In the genomic region with DNA sequence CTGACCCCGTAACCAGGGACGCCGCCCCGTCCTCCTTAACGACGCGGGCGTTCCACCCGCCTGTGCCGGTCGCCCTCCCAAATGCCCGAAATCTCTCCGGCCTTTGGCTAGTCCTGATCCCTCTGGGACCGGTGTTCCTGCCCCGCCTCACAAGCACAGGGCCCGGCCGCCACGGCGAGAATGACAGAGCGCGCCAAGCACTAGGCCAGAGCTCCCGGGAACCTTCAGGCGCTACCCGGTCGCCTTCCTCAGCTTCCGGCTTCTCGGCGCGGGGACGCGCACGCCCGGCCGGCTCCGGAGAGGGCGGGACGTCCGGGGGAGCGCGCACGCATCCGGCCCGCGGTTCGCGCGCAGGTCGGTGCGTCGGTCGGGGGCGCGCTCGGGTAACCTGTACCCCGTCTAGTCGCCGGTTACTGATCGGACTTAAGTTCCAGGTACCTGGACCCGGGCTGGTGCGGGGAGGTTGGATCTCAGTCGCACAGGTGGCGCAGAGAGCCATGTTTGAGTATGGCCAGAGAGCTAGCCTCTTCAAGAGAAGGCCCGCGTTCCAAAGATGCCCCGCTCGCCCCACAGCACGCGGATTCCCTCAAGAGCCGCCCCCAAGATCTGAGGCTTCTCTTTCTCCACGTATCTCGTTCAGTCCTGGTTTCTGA, we compare ENCODE assay signal across 8 mouse cellular contexts. TPM values are rescaled to one million over a fixed set of nuclear protein-coding genes. Genes with fewer than 3 reads are reported as not detected.
DNase-seq lines count a peak whose midpoint lies in the region; ATAC-seq lines count a peak whose summit lies in the region.

A gene (plus strand): TSS at position 41 of the 653 bp plus-strand sequence.

- DNase-seq in NIH3T3 (ENCODE audit: low read depth), result peak; percentile 95
- DNase-seq in cerebellum, postnatal 10 days, result peak; percentile 95 to 97
- DNase-seq in frontal cortex, postnatal 14 days (ENCODE audit: low spot score in 2 of 2), result peak; percentile 82
- DNase-seq in layer of hippocampus, postnatal 25 days (ENCODE audit: extremely low spot score in 1 of 2, low spot score in 1 of 2), result peak; percentile 84 to 87
- peak; percentile 91 for DNase-seq in lung, postnatal 25 days (ENCODE audit: low spot score)
- peak; percentile 89 for DNase-seq in retina, embryonic 14.5 days (ENCODE audit: low spot score)
- DNase-seq in thymus, postnatal 4 days, result peak; percentile 97

- H3K36me3 ChIP-seq in hindbrain, embryonic 13.5 days, result 0 out of 2 replicates have a peak, but pooled peaks cover 3% of the 10 kb centered on the region

- H3K27me3 ChIP-seq in hindbrain, embryonic 13.5 days, result no peaks in the 10 kb centered on the region

- under 1% methylated on average over 66 of the region's 71 CpGs for WGBS in hindbrain, embryonic 13.5 days

- H3K4me1 ChIP-seq in hindbrain, embryonic 13.5 days (replicated peaks), result peaks cover 11% of the 10 kb centered on the region

- peak within 1 kb of the TSS; percentile 90 for H3K9ac ChIP-seq in hindbrain, embryonic 13.5 days

- H3K4me2 ChIP-seq in hindbrain, embryonic 13.5 days, result peak within 1 kb of the TSS; percentile 82

- no peaks in the 10 kb centered on the region for H3K9me3 ChIP-seq in hindbrain, embryonic 13.5 days

- peak within 1 kb of the TSS; percentile 78 for H3K4me3 ChIP-seq in hindbrain, embryonic 13.5 days

- ATAC-seq in hindbrain, embryonic 13.5 days (ENCODE audit: low FRiP score), result peak; percentile 97

- peak within 1 kb of the TSS; percentile 95 for H3K27ac ChIP-seq in hindbrain, embryonic 13.5 days

RNA-seq across cellular contexts. Expression of the gene that starts here (rescaled TPM):
- polyA plus RNA-seq in hindbrain, embryonic 13.5 days (2015; fragmentation: Nextera tagmentation; extraction: Ambion mirVana), result 58.4 and 61.1 TPM in 2 replicates
- 10 to 100 TPM; 45.5 to 48.1 TPM for total RNA-seq in layer of hippocampus, postnatal 25 days (2021)

Comparison
In these comparisons a context has a peak if more than half of its experiments do, and no peak if none do; other contexts are left out.
1. Peak in every context shown above with its lines: DNase-seq, ATAC-seq, H3K4me3 ChIP-seq and H3K27ac ChIP-seq.